Mouse (Mus musculus) thymus, postnatal 10 days (tissue): ENCODE measurements at regions not wholly inside any gene's neighbourhood (a gene's known extent, or its start where the extent isn't known, plus 50 kb on each side); places are given as distances from the start of the nearest gene placed in this dataset.

ENCODE experiments used
- DNase-seq, 2 experiments: peaks; one replicate each; pipeline ENCODE4 v3.0.0; 2021; ENCODE audit warnings: low spot score in 2 of 2

GRCm38 (mm10) chr6:67151515-67151914 is 86.5 kb upstream of the Serbp1 start:
- no peak for DNase-seq

DNA sequence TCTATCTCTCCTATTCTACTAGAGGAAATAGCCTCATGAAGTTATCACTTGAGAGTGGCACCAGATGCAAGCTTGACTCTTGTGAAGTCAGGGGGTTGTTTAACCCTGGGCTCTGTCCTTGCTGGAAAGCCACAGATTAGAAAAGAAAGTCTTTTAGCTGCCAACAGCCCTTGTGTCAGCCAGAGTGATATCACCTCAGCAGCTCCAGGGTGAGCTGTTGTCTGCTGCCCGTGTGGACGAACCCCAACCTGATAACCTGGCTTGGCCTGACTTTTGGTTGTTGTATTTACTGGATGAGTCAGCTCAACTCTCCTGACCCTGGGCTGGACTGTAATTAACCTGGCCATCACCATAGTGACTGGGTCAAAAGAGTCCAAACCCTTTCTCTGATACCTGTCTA is 88.6 kb upstream of the Serbp1 start:
- DNase-seq: no peak

DNA sequence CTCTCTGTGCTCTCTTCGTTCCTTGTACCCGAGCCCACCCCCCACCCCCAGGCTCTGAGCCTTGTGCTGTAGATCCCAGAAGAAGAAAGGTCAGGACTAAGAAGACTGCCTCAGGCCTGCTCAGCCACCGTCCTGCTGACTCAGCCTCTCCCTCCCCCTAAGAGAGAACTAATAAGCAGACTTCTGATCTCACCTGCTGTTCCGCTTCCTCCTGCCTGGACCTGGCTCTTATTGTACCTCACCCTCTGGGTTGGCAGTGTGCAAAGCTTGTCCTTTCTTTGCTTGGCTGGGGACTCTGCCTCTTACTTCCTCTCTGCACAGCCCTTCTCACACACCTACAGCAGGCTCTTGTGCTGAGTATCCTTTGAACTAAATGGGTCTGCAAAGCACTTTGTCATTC is 91.3 kb upstream of the Serbp1 start:
- DNase-seq: no peak

DNA sequence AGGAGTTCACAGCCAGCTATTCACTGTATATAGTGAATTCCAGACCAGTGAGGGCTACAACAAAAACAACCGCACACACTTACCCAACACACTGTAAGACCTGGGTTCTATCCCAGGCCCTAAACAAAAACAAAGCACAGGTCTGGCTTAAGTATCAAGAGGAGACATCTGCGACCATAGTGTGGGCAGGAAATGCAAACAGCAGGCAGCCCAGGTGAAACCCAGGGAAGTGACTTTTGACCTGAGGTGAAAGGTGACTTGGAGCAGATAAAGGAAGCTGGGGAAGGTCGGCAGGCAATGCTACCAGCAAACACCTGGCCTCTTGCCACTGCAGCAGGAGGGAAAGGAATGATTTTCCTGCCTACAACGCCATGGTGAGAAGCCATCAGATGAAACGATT is 92.0 kb upstream of the Serbp1 start:
- DNase-seq: no peak

DNA sequence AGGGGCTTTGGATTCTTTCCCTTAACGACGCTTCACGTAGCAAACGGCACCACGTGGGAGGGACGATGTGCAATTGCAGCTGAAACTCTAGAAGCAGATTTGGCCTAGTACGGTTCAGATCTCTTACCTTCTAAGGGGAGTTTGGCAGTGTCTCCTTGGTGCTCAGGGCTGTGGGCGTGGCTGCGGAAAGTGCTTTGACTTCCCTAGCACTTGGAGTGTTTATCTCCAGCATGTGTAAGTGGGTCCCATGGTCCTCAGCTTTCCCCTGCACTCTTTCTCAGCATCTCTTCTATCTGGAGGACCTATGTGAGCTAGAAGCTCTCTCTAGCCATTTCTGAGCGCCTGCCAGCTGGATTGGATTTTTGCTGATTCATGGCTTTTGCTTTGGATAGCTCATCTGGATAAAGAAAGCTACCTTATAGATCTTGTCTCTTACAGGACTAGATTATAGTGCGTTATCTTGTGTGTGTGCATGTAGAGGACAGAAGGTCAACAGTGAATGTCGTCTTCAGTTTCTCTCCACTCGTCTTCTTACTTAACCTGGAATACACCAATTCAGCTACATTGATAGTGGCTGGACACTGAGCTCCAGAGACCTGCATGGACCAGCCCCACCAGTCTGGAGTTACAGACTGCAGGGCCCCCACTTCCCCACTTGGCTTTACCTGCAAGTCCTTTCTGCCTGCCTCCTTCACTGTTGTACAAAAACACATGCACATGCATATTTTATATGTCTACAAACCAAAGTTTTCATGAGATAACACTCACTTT is 92.8 kb upstream of the Serbp1 start:
- no peak for DNase-seq

DNA sequence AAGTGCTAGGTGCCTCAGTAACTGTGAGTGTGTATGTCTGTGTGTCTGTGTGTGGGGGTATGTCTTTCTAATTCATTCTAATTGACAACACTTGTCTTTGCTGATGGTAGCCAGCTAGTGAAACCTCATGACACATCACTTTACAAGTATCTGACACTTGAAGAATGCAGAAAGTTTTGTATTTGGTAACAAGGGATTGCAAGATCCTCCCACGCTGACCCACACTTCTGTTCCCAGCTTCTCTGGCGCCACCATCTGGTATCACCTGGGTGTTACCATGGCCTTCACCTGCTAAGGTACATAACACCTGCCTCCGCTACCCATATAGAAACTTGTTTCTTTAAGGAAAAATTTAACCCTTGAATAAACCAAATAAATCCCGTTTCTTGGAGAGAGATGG is 95.8 kb upstream of the Serbp1 start:
- peak; percentile 62 to 81 for DNase-seq

DNA sequence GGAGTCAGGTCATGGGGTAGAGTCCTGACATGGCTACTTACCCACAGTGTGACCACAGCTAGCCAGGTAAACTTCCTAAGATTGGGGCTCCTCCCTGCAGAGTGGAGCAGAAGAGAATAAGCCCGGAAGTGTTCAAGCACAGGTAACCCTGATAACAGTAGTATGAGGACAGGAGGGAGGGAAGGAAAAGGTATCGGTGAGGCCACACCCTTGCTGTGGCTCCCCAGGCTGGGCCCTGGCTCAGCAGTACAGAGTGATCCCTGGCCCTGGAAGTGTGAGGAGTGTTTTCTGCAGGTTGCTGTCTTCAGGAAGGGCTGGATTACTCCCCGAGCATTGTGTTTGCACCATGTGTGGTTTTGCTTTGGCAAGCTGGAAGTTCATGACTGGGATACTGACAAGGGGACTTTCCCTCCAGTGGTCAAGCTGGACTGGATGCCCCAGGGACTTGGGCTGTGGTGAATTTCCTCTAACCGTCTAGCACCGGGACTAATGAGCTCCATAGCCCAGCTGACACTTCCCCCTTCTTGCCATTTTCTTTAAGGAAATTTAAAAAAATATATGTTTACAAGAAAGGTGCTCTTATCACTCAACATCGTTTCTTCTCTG is 97.2 kb upstream of the Serbp1 start:
- DNase-seq: no peak

DNA sequence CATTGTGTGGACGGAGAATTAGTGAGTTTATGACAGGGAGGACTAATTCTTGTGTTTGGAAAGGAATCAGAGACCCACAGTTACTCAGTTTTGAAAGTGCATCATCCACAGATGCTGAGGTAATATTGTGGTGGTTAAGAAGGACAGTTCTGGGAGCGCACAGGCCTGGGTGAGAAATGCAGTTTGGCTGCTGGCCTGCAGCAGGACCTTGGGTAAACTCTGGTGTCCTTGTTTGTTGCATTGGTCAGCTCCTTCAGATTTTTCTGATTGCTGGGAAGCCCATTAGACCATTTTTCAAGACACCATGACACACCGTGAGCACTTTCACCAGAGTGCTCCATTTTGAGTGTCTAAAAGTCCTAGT is 99.0 kb upstream of the Serbp1 start:
- DNase-seq: no peak

DNA sequence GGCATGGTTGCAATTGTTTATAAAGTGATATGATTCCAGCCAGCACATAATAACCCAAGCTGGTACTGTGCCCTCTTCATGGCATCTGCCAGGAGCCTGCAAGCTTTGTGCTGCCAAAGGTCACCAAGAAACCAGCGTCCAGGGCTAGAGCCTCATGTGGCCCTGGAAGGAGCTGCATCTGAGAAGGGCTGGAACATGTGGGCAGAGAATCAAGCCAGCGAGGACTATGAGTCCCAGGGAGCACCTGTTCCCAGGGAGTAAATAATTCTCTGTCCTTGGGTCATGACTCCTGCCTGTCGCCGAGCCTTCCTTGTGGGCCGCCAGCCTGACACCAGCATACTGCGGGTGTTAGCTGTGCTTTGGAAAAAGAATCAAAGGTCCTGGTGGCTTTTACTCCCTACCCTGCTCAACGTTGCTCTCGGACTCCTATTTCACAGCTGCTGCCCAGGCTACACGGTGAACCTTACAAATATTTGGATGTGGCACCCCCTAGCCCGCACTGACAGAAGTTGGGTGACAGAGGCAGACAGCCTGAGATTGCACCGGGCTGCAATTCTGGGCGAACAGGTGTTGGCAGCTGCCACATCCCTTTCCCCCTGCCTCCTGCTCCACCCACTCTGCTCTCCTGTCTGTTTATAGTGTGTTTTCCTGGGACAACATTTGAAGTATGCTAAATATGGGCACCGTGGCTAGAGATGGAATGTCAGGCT is 99.5 kb upstream of the Serbp1 start:
- DNase-seq: peak in 1 of 2 experiments; percentile 24

- no peak for DNase-seq
Measured at GRCm38 (mm10) chr6:67137482-67137881, 100.2 kb upstream of the Gadd45a start.

- DNase-seq: no peak
Measured at GRCm38 (mm10) chr6:67134915-67135314, 97.7 kb upstream of the Gadd45a start.

GRCm38 (mm10) chr6:67130540-67131301 is 93.5 kb upstream of the Gadd45a start:
- DNase-seq: no peak

DNA sequence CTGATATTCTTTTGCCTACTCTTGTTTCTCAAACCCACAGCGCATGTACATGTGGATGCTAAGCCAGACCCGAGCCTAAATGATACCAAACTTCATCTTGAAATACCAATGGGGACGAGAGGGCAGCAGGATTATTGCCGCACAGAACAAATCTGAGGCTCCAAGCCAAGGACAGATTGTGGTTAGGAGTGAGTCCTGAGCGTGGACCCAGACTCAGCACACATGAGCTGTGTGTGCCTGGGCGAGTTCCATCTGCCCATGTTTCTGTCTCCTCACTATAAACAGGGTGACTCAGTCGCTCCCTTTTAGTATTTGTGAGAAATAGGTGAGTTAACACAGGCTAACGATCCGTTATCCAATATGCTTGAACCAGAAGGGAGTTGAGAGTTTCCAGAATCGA is 92.4 kb upstream of the Gadd45a start:
- no peak for DNase-seq

GRCm38 (mm10) chr6:67128503-67129463 is 91.5 kb upstream of the Gadd45a start:
- DNase-seq: peak; percentile 39 to 44

GRCm38 (mm10) chr6:67127727-67128126 is 90.5 kb upstream of the Gadd45a start:
- no peak for DNase-seq

- no peak for DNase-seq
Measured at GRCm38 (mm10) chr6:67125715-67126312, 88.6 kb upstream of the Gadd45a start.

DNA sequence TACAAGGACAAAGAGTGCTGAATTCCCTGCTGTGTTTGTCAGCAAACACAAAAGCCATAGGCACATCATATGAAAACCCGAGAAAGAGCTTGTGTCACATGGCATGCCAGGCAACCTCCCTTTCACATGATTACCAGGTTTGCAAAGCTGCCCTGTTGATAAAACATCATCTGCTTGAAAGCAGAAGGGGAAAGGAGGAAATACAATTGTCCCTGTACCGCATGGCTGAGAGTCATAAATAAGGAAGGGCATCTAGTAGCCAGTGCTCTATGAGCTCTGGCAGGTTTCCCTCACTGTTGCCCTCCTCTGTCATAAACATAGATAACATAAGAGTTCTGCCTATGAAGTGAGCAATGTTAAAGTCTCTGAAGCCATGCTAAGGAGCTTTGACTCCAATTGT is 86.8 kb upstream of the Gadd45a start:
- no peak for DNase-seq

DNA sequence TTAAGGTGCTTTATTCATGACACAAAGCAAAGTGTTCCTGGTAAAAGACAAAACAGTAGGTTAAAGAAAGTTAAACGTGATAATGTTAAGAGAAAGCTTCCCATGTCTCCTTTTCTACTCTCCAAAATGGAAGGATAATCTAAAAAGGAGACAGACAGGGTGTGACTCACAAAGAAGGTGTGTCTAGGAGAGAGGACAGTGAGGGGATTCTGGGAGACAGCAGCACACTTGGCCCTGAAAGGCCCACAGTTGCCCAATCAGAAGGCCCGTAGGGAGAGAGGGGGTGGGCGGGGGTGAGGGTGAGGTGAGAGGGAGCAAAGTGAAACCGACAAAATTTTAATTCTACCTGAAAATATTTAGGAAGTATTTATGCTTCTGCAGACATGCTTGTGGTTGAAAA is 85.8 kb upstream of the Gadd45a start:
- no peak for DNase-seq

- no peak for DNase-seq
Measured at GRCm38 (mm10) chr6:67116306-67116705, 79.0 kb upstream of the Gadd45a start.

DNA sequence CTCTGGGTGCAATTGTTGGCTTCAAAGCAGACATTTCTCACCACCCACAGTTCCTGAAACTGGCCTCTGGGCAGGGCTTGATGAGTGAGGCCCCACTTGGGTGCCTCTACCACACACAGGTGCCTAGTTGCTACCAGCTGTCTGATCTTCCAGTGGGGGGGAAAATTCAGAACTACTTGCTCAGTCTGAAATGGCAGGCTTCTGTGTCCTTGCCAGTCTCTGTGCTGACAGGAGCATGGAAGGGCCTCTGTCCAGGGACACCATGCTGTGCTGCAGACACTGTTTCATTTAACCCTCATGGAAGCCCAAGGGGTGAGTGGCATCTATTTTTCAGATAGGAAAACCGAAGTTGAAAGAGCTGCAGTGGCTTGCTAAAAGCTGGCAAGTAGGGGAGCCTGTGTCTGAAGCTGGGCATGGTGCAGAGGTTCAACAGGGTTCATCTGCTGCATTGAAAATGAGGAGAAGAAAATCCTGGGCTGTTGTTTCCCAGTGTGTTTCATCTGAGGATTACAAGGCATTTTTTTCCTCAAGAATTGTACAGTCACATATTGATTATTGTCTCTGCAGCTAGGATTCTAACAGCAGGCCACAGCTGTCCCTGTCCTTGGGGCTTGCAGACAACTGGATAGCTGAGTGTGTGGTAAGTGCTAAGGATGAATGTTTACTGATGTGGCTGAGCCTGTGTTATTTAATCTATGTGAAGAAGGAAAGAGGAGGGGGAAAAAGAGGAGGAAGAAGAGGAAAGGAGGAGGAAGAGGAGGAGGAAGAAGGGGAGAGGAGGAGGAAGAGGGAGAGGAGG is 78.4 kb upstream of the Gadd45a start:
- DNase-seq: peak; percentile 46 to 50
